In the genomic region with DNA sequence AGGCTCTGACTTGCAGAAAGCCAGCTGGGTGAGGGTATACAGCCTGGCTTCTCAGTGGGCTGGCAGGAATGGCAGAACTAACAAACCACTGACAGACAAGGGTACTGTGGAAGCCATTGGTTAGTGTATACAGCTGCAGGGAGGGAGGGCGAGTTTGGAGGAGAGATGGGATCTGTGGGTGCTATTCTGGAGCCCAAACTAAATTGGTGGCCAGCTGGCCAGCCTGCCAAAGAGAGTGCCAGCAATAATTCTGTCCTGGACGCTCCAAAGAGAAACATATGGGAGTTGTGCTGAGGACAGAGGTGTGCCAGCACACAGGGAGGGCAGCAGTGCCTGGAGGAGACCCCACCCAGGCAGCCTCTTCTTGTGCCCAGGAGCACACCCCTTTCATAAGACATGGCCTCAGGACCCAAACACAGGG, we compare ENCODE assay signal across 8 mouse cellular contexts. TPM values are rescaled to one million over a fixed set of nuclear protein-coding genes. Genes with fewer than 3 reads are reported as not detected.
DNase-seq lines count a peak whose midpoint lies in the region; ATAC-seq and TF ChIP-seq lines count a peak whose summit lies in the region.

No protein-coding gene starts in this region.

- peak overlapping the region; percentile 53 for H3K4me3 ChIP-seq in gastrocnemius, adult 2 months
- H3K4me3 ChIP-seq in E14TG2a.4 (replicated peaks; ENCODE audit: low read length) = peak overlapping the region; percentile 64
- no peak overlapping the region for H3K4me3 ChIP-seq in heart, embryonic 10.5 days
- H3K4me3 ChIP-seq in liver, embryonic 12.5 days = no peak overlapping the region

- peak overlapping the region; percentile 31; the same call in 1 of the 2 replicates for H3K9ac ChIP-seq in liver, embryonic 12.5 days

- no peak for TF ChIP-seq CTCF in gastrocnemius, adult 2 months (IDR thresholded peaks at IDR 0.05)
- no peak for TF ChIP-seq CTCF in E14TG2a.4 (conservative IDR thresholded peaks at IDR 0.05; ENCODE audit: low read length)

- peaks cover 8% of the 10 kb centered on the region; the same call in 1 of the 2 replicates for H3K36me3 ChIP-seq in E14TG2a.4 (ENCODE audit: insufficient read depth, low read length)
- H3K36me3 ChIP-seq in heart, embryonic 10.5 days = peaks cover 25% of the 10 kb centered on the region
- H3K36me3 ChIP-seq in liver, embryonic 12.5 days = no peaks in the 10 kb centered on the region

- no peaks in the 10 kb centered on the region for H3K27me3 ChIP-seq in E14TG2a.4 (ENCODE audit: insufficient read depth, low read length)
- H3K27me3 ChIP-seq in heart, embryonic 10.5 days (ENCODE audit: insufficient read depth, poor library complexity, severe bottlenecking) = no peaks in the 10 kb centered on the region
- no peaks in the 10 kb centered on the region for H3K27me3 ChIP-seq in liver, embryonic 12.5 days (replicated peaks)

- peak; percentile 47 for DNase-seq in gastrocnemius, adult 2 months
- DNase-seq in gastrocnemius, adult 8-10 months (ENCODE audit: low spot score in 2 of 2) = no peak
- DNase-seq in heart, embryonic 10.5 days (ENCODE audit: low spot score) = no peak
- DNase-seq in ovary, postnatal 14 days (ENCODE audit: low spot score) = no peak
- no peak for DNase-seq in right cerebral cortex, adult 2 months (ENCODE audit: low spot score in 2 of 2)
- no peak for DNase-seq in thymus, postnatal 36 days

- H3K27ac ChIP-seq in gastrocnemius, adult 2 months = peak overlapping the region; percentile 82
- peak overlapping the region; percentile 76 for H3K27ac ChIP-seq in heart, embryonic 10.5 days
- H3K27ac ChIP-seq in liver, embryonic 12.5 days = peak overlapping the region; percentile 77

- no peaks in the 10 kb centered on the region for H3K9me3 ChIP-seq in E14TG2a.4 (ENCODE audit: low read length)
- H3K9me3 ChIP-seq in heart, embryonic 10.5 days = no peaks in the 10 kb centered on the region
- H3K9me3 ChIP-seq in liver, embryonic 12.5 days (replicated peaks) = no peaks in the 10 kb centered on the region

- no peak for ATAC-seq in liver, embryonic 12.5 days

- 85% methylated on average over 2 of the region's 2 CpGs for WGBS in heart, embryonic 10.5 days
- WGBS in liver, embryonic 12.5 days (ENCODE audit: insufficient replicate concordance) = 68% methylated on average over 2 of the region's 2 CpGs

- intact Hi-C loops in gastrocnemius, adult 2 months (cut with DNase I) = no loop called here

- peaks cover 13% of the 10 kb centered on the region for H3K4me1 ChIP-seq in E14TG2a.4 (replicated peaks; ENCODE audit: low read depth, low read length)
- H3K4me1 ChIP-seq in heart, embryonic 10.5 days = peaks cover 56% of the 10 kb centered on the region
- H3K4me1 ChIP-seq in liver, embryonic 12.5 days = peaks cover 39% of the 10 kb centered on the region

- peak overlapping the region; percentile 31 for H3K4me2 ChIP-seq in liver, embryonic 12.5 days

RNA-seq across cellular contexts. Expression of gene 2510009E07Rik, which starts 50.8 kb away (rescaled TPM):
- 10 to 100 TPM; 20.7 to 28.3 TPM for total RNA-seq in gastrocnemius, adult 2 months (2021)
- total RNA-seq in gastrocnemius, adult 8-10 months (2022) = 10 to 100 TPM; 21.4 to 32.1 (median 26.3) TPM
- 14.5 and 19.7 TPM in 2 replicates for polyA plus RNA-seq in heart, embryonic 10.5 days (2016; fragmentation: Nextera tagmentation; extraction: Ambion mirVana)
- polyA plus RNA-seq in liver, embryonic 12.5 days (2016; fragmentation: Nextera tagmentation; extraction: Ambion mirVana) = 3.9 and 4.2 TPM in 2 replicates

Comparison
In these comparisons a context has a peak if more than half of its experiments do, and no peak if none do; other contexts are left out.
1. H3K4me3 ChIP-seq: peak in gastrocnemius, adult 2 months (single experiment) and E14TG2a.4 (single experiment); none in heart, embryonic 10.5 days (single experiment) and liver, embryonic 12.5 days (single experiment).
2. Peak in every context shown above with its lines, with median percentiles within 50 percentile points of each other: H3K27ac ChIP-seq.